Mouse (Mus musculus): ENCODE data around the gene Rnf121. TPM values are rescaled to one million over a fixed set of nuclear protein-coding genes. Genes with fewer than 3 reads are reported as not detected.

Gene Rnf121
- total and polyA plus RNA-seq, 2 experiments from 2014 or later = 23.8 to 28.8 TPM

DNA sequence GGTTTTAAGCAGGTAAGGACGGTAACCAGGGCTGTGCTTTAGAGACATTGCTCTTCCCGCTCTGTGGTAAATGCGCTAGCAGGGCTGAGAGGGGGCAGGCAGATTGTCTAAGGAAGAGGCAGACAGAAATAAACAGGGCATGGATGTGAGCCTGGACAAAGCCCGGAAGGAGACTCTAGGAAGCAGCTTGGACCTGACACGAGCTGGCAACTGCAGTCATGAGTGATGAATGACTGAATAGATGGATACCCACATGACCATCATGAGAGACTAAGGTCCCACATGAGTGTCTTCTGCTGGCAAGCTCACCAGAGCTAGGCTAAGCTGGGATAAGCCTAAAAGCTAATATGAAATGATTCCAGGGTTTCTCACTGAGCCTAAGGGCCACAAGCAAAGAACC lies 38.9 kb upstream of the Rnf121 start:
- DNase-seq (ENCODE audit: low spot score) (no peak), ATAC-seq (no peak)
- Histone ChIP-seq H3K4me1 (ENCODE audit: insufficient read depth, low read length) (peaks cover 7% of the 10 kb centered on the region; the same call in 1 of the 2 replicates), H3K4me2 (ENCODE audit: low read depth, low read length) (no peak overlapping the region), H3K27me3 (ENCODE audit: insufficient read depth, low read length) (no peaks in the 10 kb centered on the region), H3K4me3 (ENCODE audit: low read length) (no peak overlapping the region), H3K9ac (replicated peaks; ENCODE audit: low read length) (no peak overlapping the region), H3K9me3 (ENCODE audit: low read length) (no peaks in the 10 kb centered on the region), H3K27ac (no peak overlapping the region), H3K36me3 (ENCODE audit: insufficient read depth, low read length) (no peaks in the 10 kb centered on the region)
- no peak for TF ChIP-seq CTCF (IDR thresholded peaks at IDR 0.05; ENCODE audit: low read depth)
- WGBS = 61% methylated on average over 5 of the region's 5 CpGs

DNA sequence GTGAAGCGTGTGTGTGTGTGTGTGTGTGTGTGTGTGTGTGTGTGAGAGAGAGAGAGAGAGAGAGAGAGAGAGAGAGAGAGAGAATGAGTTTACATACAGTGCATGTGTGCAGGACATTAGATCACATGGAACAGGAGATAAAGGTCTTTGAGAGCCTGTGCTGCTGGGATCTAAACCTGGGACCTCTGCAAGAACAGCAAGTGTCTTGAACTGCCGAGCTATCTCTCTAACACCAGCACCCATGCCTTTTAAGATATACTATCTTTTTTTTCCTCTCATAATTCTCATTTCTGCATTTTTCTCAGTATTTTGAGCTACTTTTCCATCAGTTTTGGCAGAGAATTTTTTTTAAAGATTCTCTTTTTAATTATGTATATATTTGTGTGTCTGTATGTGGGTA lies 38.3 kb upstream of the Rnf121 start:
- Histone ChIP-seq H3K4me3 (ENCODE audit: low read length) (no peak overlapping the region), H3K9me3 (ENCODE audit: low read length) (no peaks in the 10 kb centered on the region), H3K4me2 (ENCODE audit: low read depth, low read length) (no peak overlapping the region), H3K27ac (no peak overlapping the region), H3K27me3 (ENCODE audit: insufficient read depth, low read length) (no peaks in the 10 kb centered on the region), H3K4me1 (ENCODE audit: insufficient read depth, low read length) (peaks cover 7% of the 10 kb centered on the region; the same call in 1 of the 2 replicates), H3K36me3 (ENCODE audit: insufficient read depth, low read length) (no peaks in the 10 kb centered on the region), H3K9ac (replicated peaks; ENCODE audit: low read length) (no peak overlapping the region)
- DNase-seq (ENCODE audit: low spot score) (no peak), ATAC-seq (no peak)
- 79% methylated on average over 2 of the region's 2 CpGs for WGBS
- no peak for TF ChIP-seq CTCF (IDR thresholded peaks at IDR 0.05; ENCODE audit: low read depth)

DNA sequence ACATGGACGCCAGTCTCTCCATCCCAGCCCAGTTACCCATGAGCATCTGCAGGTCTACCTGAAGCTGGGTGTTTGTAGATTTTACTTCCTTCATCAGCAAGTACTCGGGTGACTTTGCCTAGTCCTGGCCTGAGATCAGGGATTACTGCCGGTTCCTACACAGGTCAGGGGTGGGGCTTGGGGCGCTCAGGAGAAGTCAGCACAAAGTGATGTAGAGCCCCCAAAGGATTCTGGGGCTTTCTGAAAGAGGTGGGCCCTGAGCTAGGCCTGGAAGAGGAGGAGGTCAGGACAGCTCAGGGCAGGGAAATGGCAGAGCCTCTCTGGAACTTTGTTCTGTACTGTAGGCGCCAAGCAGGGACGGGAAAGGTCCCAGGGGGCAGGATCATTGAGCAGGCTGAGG lies 37.4 kb upstream of the Rnf121 start:
- Histone ChIP-seq H3K4me1 (ENCODE audit: insufficient read depth, low read length) (peaks cover 7% of the 10 kb centered on the region; the same call in 1 of the 2 replicates), H3K9me3 (ENCODE audit: low read length) (no peaks in the 10 kb centered on the region), H3K9ac (replicated peaks; ENCODE audit: low read length) (no peak overlapping the region), H3K4me3 (ENCODE audit: low read length) (no peak overlapping the region), H3K36me3 (ENCODE audit: insufficient read depth, low read length) (no peaks in the 10 kb centered on the region), H3K27ac (no peak overlapping the region), H3K4me2 (ENCODE audit: low read depth, low read length) (no peak overlapping the region), H3K27me3 (ENCODE audit: insufficient read depth, low read length) (no peaks in the 10 kb centered on the region)
- WGBS = 49% methylated on average over 6 of the region's 6 CpGs
- no peak for TF ChIP-seq CTCF (IDR thresholded peaks at IDR 0.05; ENCODE audit: low read depth)
- DNase-seq (ENCODE audit: low spot score) (no peak), ATAC-seq (no peak)

DNA sequence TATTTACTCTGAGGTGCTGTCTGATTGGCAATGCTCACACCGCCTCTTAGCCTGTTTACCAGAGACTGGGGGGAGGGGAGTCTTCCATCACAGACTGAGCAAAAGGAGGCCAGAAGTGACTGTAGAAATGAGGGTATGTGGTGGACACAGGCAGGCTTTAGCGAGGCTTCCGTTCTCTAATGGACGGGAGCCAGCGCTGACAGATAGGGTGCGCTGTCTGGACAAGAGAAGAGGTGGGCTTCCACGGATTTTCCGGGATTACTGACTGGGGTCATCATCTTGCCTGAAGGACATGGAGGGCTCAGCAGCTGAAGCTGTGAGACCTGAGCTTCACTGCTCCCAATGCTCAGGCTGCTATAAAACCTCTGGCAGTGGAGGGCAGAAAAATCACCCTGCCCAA lies 37.0 kb upstream of the Rnf121 start:
- Histone ChIP-seq H3K4me2 (ENCODE audit: low read depth, low read length) (no peak overlapping the region), H3K9me3 (ENCODE audit: low read length) (no peaks in the 10 kb centered on the region), H3K27me3 (ENCODE audit: insufficient read depth, low read length) (no peaks in the 10 kb centered on the region), H3K4me3 (ENCODE audit: low read length) (no peak overlapping the region), H3K4me1 (ENCODE audit: insufficient read depth, low read length) (peaks cover 7% of the 10 kb centered on the region; the same call in 1 of the 2 replicates), H3K36me3 (ENCODE audit: insufficient read depth, low read length) (no peaks in the 10 kb centered on the region), H3K27ac (no peak overlapping the region), H3K9ac (replicated peaks; ENCODE audit: low read length) (no peak overlapping the region)
- ATAC-seq (no peak), DNase-seq (ENCODE audit: low spot score) (no peak)
- TF ChIP-seq CTCF (IDR thresholded peaks at IDR 0.05; ENCODE audit: low read depth) = peak; percentile 23; the same call in 1 of the 2 replicates
- WGBS = 43% methylated on average over 8 of the region's 8 CpGs

DNA sequence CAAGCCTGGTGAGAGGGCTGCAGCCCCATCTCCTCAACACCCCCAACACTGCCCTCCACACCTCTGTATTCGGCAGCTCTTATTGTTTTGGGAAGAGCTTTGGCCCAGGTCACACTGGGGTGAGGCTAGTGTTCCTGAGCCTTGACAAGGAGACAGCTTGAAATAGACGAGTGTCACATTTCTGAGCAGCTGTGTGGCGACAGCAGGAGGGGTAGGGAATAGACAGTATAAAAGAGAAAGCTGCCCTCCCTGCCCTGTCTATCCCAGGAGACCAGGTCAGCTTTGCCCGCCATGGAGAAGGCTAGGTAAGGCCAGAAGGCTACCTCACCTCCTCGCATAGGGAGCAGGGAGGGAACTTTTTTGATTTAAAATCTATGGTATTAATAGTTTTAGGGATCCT lies 36.2 kb upstream of the Rnf121 start, which contains the start of gene Art1:
Gene Art1, plus strand, starts transcription at position 257 of the 400 bp plus-strand sequence.
- ATAC-seq (no peak), DNase-seq (ENCODE audit: low spot score) (no peak)
- WGBS = 41% methylated on average over 5 of the region's 5 CpGs
- H3K27ac ChIP-seq = no peak within 1 kb of the TSS
- H3K4me2 ChIP-seq (ENCODE audit: low read depth, low read length) = no peak within 1 kb of the TSS
- no peaks in the 10 kb centered on the region for H3K9me3 ChIP-seq (ENCODE audit: low read length)
- TF ChIP-seq CTCF (IDR thresholded peaks at IDR 0.05; ENCODE audit: low read depth) = no peak
- no peaks in the 10 kb centered on the region for H3K36me3 ChIP-seq (ENCODE audit: insufficient read depth, low read length)
- H3K9ac ChIP-seq (replicated peaks; ENCODE audit: low read length) = no peak within 1 kb of the TSS
- H3K4me1 ChIP-seq (ENCODE audit: insufficient read depth, low read length) = peaks cover 7% of the 10 kb centered on the region; the same call in 1 of the 2 replicates
- no peaks in the 10 kb centered on the region for H3K27me3 ChIP-seq (ENCODE audit: insufficient read depth, low read length)
- no peak within 1 kb of the TSS for H3K4me3 ChIP-seq (ENCODE audit: low read length)

DNA sequence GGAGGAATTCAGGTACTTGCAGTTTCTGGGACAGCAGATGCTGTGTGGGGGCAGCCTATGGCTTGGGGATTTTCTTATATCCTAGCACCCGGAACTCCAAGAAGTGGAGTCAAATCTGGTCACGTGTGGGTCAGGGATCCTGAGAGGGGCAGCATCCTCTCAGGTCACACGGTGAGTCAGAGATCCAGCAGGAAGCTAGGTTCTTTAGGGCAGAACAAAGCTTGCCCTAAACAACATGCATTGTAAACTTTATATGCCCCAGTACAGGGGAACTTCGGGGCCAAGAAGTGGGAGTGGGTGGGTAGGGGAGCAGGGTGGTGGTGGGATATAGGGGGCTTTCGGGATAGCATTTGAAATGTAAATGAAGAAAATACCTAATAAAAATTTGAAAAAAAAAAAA lies 35.6 kb upstream of the Rnf121 start:
- 68% methylated on average over 5 of the region's 5 CpGs for WGBS
- DNase-seq (ENCODE audit: low spot score) (no peak), ATAC-seq (no peak)
- Histone ChIP-seq H3K9me3 (ENCODE audit: low read length) (no peaks in the 10 kb centered on the region), H3K4me3 (ENCODE audit: low read length) (no peak overlapping the region), H3K9ac (replicated peaks; ENCODE audit: low read length) (no peak overlapping the region), H3K4me2 (ENCODE audit: low read depth, low read length) (no peak overlapping the region), H3K4me1 (ENCODE audit: insufficient read depth, low read length) (peaks cover 7% of the 10 kb centered on the region; the same call in 1 of the 2 replicates), H3K27me3 (ENCODE audit: insufficient read depth, low read length) (no peaks in the 10 kb centered on the region), H3K27ac (no peak overlapping the region), H3K36me3 (ENCODE audit: insufficient read depth, low read length) (no peaks in the 10 kb centered on the region)
- TF ChIP-seq CTCF (IDR thresholded peaks at IDR 0.05; ENCODE audit: low read depth) = no peak

DNA sequence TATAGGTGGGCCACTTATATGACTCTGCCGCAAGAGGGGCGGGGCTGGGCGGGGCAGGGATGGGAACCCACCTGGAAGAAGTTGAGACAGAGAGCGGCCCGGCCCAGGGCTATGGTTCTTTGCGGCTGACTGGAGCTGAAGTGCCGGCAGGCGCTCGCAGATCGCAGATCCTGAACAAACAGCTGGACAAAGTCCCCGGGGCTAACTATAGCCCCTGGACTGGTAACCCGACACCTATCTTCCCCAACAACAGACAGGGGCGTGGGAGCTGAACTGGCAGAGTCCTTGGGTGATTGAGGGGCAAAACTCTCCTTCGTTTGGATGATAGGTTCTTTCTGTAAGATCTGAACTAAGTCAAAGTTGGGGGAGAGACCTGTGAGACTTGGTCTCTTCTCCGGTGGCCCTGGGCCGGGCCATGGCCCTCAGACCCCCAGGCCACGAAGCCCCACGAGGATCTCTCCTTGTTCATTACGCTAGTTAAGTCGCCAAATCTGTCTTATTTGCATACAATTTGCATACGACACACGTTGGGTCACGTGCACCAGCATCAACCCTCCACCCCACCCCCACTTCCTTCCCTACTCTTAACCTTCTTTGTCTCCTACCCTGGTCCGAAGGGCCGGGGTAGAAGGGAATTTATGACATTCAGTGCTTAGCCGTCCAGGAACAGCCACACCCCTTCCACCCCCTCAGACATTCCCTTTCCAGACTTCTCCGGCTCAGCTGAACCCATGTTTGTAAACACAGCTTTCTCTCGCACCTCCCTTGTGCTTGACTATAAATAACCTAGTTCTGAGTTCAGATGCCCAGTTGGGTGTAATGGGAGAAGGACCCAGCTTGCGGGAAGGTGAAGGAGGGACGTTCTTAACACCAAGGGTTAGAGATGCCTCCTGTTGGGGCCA lies 34.7 kb upstream of the Rnf121 start:
- no peak for DNase-seq (ENCODE audit: low spot score)
- ATAC-seq = 0 out of 2 replicates have a peak, but pooled peaks have one; percentile 21
- H3K9me3 ChIP-seq (ENCODE audit: low read length) = no peaks in the 10 kb centered on the region
- TF ChIP-seq CTCF (IDR thresholded peaks at IDR 0.05; ENCODE audit: low read depth) = no peak
- peaks cover 7% of the 10 kb centered on the region; the same call in 1 of the 2 replicates for H3K4me1 ChIP-seq (ENCODE audit: insufficient read depth, low read length)
- no peak overlapping the region for H3K4me3 ChIP-seq (ENCODE audit: low read length)
- no peak overlapping the region for H3K9ac ChIP-seq (replicated peaks; ENCODE audit: low read length)
- WGBS = 6% methylated on average over 30 of the region's 30 CpGs
- no peak overlapping the region for H3K27ac ChIP-seq
- H3K36me3 ChIP-seq (ENCODE audit: insufficient read depth, low read length) = no peaks in the 10 kb centered on the region
- H3K27me3 ChIP-seq (ENCODE audit: insufficient read depth, low read length) = no peaks in the 10 kb centered on the region
- peak overlapping the region; percentile 46 for H3K4me2 ChIP-seq (ENCODE audit: low read depth, low read length)
